Mouse (Mus musculus) WW6 (cell line): ENCODE data around the gene Apol8.
"Not testable (repeated sequence)": the region's sequence is repeated elsewhere in the genome, so short reads cannot be mapped to it uniquely, and the experiment has no call there.

Experiments used
- DNase-seq: peaks from one replicate; pipeline ENCODE4 v3.0.0-alpha.2; 2013; ENCODE audit warnings: low read depth, low spot score

Apol8 gene

GRCm38 (mm10) chr15:77750461-77750860 is 6.3 kb downstream of the Apol8 start:
- no peak for DNase-seq

- no peak for DNase-seq
These were observed 7.1 kb downstream of the Apol8 start for GRCm38 (mm10) chr15:77749717-77750116.

GRCm38 (mm10) chr15:77748414-77748813 is 8.4 kb downstream of the Apol8 start:
- no peak for DNase-seq

- DNase-seq: no peak
These were observed 10.5 kb downstream of the Apol8 start for GRCm38 (mm10) chr15:77746326-77746725.

GRCm38 (mm10) chr15:77745081-77745480 is 11.7 kb downstream of the Apol8 start:
- no peak for DNase-seq

GRCm38 (mm10) chr15:77744632-77745031 is 12.2 kb downstream of the Apol8 start:
- DNase-seq: no peak

GRCm38 (mm10) chr15:77741556-77741955 is 15.2 kb downstream of the Apol8 start:
- DNase-seq: not testable (repeated sequence)

GRCm38 (mm10) chr15:77740511-77741297 is 16.1 kb downstream of the Apol8 start:
- DNase-seq: no peak

- DNase-seq: not testable (repeated sequence)
These were observed 22.9 kb downstream of the Apol8 start for GRCm38 (mm10) chr15:77733903-77734302.

GRCm38 (mm10) chr15:77733380-77733779 is 23.4 kb downstream of the Apol8 start:
- not testable (repeated sequence) for DNase-seq

- DNase-seq: not testable (repeated sequence)
These were observed 24.0 kb downstream of the Apol8 start for GRCm38 (mm10) chr15:77732851-77733250.

- DNase-seq: no peak
These were observed 25.2 kb downstream of the Apol8 start for GRCm38 (mm10) chr15:77731605-77732004.

- DNase-seq: not testable (repeated sequence)
These were observed 28.1 kb downstream of the Apol8 start, which contains the start of gene Apol9b for GRCm38 (mm10) chr15:77728739-77729138. Gene Apol9b, plus strand, starts transcription at chr15:77729039.

GRCm38 (mm10) chr15:77727745-77728144 is 29.1 kb downstream of the Apol8 start:
- not testable (repeated sequence) for DNase-seq

GRCm38 (mm10) chr15:77727139-77727538 is 29.7 kb downstream of the Apol8 start:
- not testable (repeated sequence) for DNase-seq

GRCm38 (mm10) chr15:77725393-77726020 is 31.3 kb downstream of the Apol8 start:
- DNase-seq: not testable (repeated sequence)

- not testable (repeated sequence) for DNase-seq
These were observed 32.4 kb downstream of the Apol8 start for GRCm38 (mm10) chr15:77724208-77724911.

GRCm38 (mm10) chr15:77721509-77721908 is 35.3 kb downstream of the Apol8 start:
- DNase-seq: not testable (repeated sequence)

GRCm38 (mm10) chr15:77718240-77718639 is 38.6 kb downstream of the Apol8 start:
- DNase-seq: not testable (repeated sequence)

- DNase-seq: not testable (repeated sequence)
These were observed 47.9 kb downstream of the Apol8 start for GRCm38 (mm10) chr15:77708936-77709335.

GRCm38 (mm10) chr15:77705306-77705705 is 51.5 kb downstream of the Apol8 start:
- DNase-seq: not testable (repeated sequence)

GRCm38 (mm10) chr15:77698656-77699055 is 58.1 kb downstream of the Apol8 start, which contains the start of gene Apol7e:
Gene Apol7e, plus strand, starts transcription at chr15:77698857.
- not testable (repeated sequence) for DNase-seq
